Mouse (Mus musculus) 416B (cell line): ENCODE data around the gene Pla2g4e.

Experiments
- DNase-seq: peaks from one replicate; pipeline ENCODE4 v3.0.0; 2011; ENCODE audit warnings: low read depth

The Pla2g4e gene

GRCm38 (mm10) chr2:120122983-120123382 lies 122.2 kb downstream of the Pla2g4e start:
- no peak for DNase-seq

DNA sequence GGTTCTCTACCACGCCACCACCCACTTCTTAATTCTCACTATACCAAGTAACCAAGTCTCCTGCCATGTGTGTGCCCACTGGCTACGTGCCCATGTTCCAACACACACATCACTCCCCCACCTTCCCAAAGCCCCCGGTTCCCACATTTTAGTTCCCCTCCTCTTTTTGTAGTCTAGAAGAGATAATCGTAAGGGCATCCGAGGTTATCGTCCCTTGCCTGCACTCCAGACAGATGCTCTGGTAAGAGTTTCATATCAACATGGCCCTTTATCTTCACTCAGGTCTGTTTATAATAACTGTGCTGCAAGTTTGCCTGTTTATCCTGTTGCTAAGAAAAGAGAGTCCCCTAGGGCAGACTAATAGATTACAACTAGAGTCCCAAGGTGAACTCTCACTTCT lies 127.8 kb downstream of the Pla2g4e start:
- no peak for DNase-seq
